Mouse (Mus musculus) 3134 (cell line): ENCODE measurements around the gene Slc45a1.
A peak's percentile ranks its signal among the peaks of the same experiment; 100 is the strongest.
"Not testable (repeated sequence)": the region's sequence is repeated elsewhere in the genome, so short reads cannot be mapped to it uniquely, and the experiment has no call there.

Experiments used
- DNase-seq: peaks from one replicate; pipeline ENCODE4 v3.0.0-alpha.2; 2011; ENCODE audit warnings: low spot score; ENCODE audit not compliant: insufficient read length; ENCODE audit errors: extremely low read depth

The Slc45a1 gene

GRCm38 (mm10) chr4:150606449-150607161 is 45.4 kb downstream of the Slc45a1 start:
- no peak for DNase-seq

GRCm38 (mm10) chr4:150605804-150606203 is 46.2 kb downstream of the Slc45a1 start:
- no peak for DNase-seq

DNA sequence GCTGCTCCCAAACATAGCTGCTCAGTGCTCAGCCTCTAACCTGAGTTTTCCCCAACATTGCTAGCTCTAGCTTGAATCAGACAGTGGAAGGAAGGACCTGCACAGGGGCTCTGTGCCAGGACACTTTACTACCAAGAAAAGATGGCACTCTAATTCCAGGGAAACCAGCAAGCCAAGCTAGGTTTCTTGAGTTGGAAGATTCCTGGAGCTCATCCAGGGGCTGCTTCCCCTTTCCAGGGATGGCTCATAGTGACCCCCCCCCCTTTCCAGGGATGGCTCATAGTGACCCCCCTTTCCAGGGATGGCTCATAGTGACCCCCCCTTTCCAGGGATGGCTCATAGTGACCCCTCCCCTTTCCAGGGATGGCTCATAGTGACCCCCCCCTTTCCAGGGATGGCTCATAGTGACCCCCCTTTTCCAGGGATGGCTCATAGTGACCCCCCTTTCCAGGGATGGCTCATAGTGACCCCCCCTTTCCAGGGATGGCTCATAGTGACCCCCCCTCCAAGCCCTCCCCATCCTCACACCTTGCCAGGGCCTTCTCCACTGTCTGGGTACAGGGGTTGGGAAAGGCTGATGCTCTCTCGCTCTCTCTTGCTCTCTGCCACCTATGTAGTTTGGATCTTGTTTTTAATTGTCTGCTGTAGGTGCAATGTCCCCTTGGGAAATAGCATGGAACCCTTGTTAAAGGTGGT is 48.5 kb downstream of the Slc45a1 start:
- no peak for DNase-seq

DNA sequence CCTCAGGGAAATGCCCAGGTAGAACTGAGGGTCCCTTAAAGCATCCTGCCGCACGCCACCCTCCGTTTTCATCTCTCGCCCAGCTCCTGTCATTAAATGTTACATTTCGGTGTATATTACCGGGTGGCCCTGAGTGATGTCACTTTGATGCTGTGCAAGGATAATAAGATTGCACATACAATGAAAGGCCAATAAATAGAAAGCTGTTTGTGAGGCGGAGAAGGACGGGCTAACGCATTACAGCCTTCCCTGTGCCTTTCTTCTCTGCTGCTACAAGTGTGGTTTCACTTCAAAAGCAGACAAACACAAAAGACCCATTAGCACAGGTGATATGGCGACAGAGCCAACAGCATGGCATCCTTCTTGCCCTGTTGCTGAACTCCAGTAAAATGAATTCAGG is 50.5 kb downstream of the Slc45a1 start:
- DNase-seq = no peak

DNA sequence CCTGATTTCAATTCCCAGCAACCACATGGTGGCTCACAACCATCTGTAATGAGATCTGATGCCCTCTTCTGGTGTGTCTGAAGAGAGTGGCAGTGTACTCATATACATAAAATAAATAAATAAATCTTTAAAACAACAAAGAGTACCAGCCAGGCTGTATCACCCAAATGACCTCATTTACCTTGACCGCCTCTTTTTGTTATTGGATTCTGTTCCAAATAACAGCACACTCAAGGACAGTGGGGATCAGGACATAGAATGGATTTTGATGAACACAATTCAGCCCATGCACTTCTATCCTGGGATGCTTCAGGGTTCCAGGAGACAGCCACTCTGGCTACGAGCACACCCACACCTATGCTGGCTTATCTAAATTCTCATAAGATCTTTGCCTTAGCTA is 51.5 kb downstream of the Slc45a1 start:
- not testable (repeated sequence) for DNase-seq

- DNase-seq = no peak
These were observed 52.6 kb downstream of the Slc45a1 start for GRCm38 (mm10) chr4:150599119-150599992.

- no peak for DNase-seq
These were observed 53.3 kb downstream of the Slc45a1 start for GRCm38 (mm10) chr4:150598686-150599085.

DNA sequence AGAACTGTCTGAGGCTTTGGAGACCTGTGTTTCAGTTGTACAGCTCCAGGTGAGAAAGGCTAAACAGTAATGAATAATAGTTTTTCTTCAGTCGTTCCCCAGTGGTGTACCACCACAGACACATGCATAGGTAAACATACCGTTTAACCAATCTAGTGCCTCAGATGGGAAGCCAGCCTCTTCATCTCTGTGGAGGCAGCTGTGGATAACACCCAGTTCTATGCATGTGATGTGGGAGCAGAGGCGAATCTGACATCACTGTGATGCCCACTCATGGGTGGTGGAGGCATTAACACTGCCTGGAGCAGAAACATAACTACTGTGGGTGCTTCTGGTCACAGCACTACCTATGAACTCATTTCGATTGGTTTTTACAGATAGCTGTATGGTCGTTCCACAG is 56.0 kb downstream of the Slc45a1 start:
- no peak for DNase-seq

- DNase-seq = no peak
These were observed 56.9 kb downstream of the Slc45a1 start for GRCm38 (mm10) chr4:150595071-150595470.

DNA sequence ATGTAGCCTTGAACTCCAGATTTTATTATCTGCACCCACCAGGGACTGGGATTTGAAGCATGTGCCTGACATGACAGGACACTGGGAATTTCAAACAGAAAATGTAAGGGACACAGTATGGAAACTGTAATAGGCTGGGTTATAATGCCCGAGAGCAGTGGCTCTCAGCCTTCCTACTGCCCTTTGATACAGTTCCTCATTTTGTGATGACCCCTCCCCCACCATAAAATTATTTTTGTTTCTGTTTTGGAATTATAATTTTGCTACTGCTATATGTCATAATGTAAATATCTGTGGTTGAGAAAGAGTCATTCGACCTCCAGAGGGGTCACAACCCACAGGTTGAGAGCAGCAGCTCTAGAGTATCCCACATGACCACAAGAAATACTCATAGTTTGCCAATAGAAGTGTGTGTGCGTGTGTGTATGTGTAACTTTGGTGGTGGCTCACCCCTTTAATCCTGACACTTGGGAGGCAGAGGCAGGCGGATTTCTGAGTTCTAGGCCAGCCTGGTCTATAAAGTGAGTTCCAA is 57.6 kb downstream of the Slc45a1 start:
- DNase-seq = no peak

DNA sequence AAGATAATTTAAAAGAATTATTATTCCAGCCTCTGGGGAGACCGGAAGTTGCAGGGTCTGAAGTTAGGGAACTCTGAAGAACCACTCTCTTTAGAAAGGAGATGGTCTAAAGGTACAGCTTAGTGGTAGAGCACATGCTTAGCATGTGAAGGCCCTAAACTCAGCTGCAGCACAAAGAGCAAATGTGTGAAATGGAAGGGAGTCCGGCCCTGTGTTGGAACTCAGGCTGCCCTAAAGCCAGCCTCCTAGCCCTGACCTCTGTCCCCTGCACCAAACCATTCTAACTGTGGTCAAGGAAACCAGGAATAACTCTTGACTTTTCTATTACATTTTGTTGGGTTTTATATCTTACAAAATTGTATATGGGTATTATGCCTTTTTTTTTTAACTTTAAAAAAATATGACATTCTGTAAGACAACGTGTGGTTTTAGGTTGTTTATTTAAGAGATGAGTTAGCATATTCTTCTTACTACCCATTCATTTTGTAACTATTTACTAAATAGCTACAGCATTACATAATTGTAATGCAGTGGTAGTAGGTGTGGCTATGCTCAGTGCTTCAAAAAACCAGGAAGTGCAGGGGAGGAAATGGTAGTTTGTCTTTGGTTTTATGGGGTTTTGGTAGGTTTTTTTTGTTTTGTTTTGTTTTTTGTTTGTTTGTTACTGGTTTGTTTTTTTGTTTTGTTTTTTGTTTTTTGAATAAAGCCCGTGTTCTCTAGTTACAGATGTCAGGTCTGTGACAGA is 58.3 kb downstream of the Slc45a1 start:
- DNase-seq = peak; percentile 30

DNA sequence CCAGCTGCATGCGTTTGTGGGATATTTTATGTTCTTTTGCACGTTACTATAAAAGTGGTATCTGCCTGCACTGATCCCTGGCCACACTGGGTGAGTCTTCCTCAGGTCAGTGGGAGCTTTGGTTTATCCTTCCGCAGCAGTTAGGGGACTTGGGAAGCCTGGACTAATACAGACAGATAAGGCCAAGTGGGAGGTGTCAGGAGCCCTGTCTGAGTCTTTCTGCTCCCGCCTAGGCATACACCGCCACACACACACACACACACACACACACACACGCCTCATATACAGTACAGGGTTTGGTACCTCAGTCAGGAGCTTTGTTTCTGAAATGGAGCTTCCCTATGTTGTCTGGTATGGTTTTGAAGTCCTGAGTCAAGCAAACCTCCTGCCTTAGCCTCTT is 59.9 kb downstream of the Slc45a1 start:
- no peak for DNase-seq

DNA sequence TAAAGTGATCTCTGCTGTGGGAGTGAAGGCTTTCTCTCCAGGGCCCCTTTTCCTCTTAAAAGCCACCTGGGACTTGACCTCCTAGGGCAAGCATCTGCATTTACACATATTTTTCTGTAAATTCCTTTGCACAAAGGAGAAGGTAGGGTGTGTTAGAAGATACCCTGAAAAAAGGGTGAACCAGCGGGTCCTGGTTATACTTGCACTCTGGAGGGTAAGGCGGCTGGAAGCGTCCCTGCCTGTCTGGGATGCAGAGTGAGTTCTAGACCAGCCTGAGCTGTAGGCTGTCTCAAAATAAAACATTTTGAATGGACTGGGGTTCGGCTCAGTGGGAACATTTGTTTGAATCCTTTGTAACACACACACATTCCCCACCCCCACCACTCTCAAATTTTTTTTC is 60.4 kb downstream of the Slc45a1 start:
- no peak for DNase-seq

GRCm38 (mm10) chr4:150590621-150591282 is 61.2 kb downstream of the Slc45a1 start:
- DNase-seq = no peak

GRCm38 (mm10) chr4:150588300-150588621 is 63.7 kb downstream of the Slc45a1 start:
- no peak for DNase-seq

GRCm38 (mm10) chr4:150587597-150588299 is 64.2 kb downstream of the Slc45a1 start:
- no peak for DNase-seq

GRCm38 (mm10) chr4:150586275-150586674 is 65.7 kb downstream of the Slc45a1 start:
- DNase-seq = no peak

GRCm38 (mm10) chr4:150585800-150586199 is 66.2 kb downstream of the Slc45a1 start:
- no peak for DNase-seq

DNA sequence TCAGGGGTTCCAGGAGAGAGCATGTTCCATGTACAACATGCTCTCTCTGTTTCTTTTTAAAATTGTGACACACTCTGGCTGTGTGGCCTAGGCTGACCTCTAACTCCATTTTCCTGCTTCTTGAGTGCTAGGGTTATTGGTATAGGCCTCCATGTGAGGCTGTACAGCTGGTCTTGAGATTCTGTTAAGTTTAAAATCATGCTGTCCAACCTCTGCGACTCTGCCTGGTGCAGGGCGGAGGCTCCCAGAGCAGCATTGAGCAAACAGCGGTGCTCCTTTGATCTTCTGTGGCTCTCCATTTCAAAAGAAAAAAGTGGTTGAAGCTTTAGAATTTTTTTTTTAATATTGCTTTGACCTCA is 68.2 kb downstream of the Slc45a1 start:
- DNase-seq = no peak
